Mouse (Mus musculus) heart, embryonic 16.5 days (tissue): ENCODE data around the gene Cfd. TPM values are rescaled to one million over a fixed set of nuclear protein-coding genes. Genes with fewer than 3 reads are reported as not detected.

Experiments used
- ATAC-seq: fragments of 200-750 bp; cut with Nextera tagmentation; replicated peaks from 2 replicates; pipeline ENCODE4 v1.8.0; 2017; ENCODE audit warnings: moderate number of reproducible peaks; ENCODE audit not compliant: insufficient read depth, low FRiP score; ENCODE audit errors: extremely low read depth
- H3K27ac ChIP-seq: fragments of 300-500 bp; sonication (generic); 2 replicates; pipeline ENCODE4 v1.5.1; 2014; ENCODE audit warnings: mild to moderate bottlenecking, low read length, control low read depth, moderate library complexity
- H3K27me3 ChIP-seq: fragments of 300-500 bp; sonication (generic); 2 replicates; pipeline ENCODE4 v1.6.1; 2014; ENCODE audit warnings: low read length, mixed read lengths; ENCODE audit not compliant: control insufficient read depth, insufficient read depth
- H3K36me3 ChIP-seq: fragments of 300-500 bp; sonication (generic); 2 replicates; pipeline ENCODE4 v1.6.1; 2014; ENCODE audit not compliant: control insufficient read depth, insufficient read depth
- H3K4me1 ChIP-seq: fragments of 300-500 bp; sonication (generic); 2 replicates; pipeline ENCODE4 v1.6.1; 2014; ENCODE audit warnings: low read length, mixed read lengths; ENCODE audit not compliant: control insufficient read depth, insufficient read depth
- H3K4me2 ChIP-seq: fragments of 300-500 bp; sonication (generic); 2 replicates; pipeline ENCODE4 v1.6.1; 2014; ENCODE audit warnings: low read depth, mild to moderate bottlenecking, control low read depth, low read length
- H3K4me3 ChIP-seq: fragments of 300-500 bp; sonication (generic); 2 replicates; pipeline ENCODE4 v1.5.1; 2014; ENCODE audit warnings: mild to moderate bottlenecking, control low read depth, low read length
- H3K9ac ChIP-seq: fragments of 300-500 bp; sonication (generic); 2 replicates; pipeline ENCODE4 v1.6.1; 2014; ENCODE audit warnings: low read length, control low read depth
- H3K9me3 ChIP-seq: fragments of 300-500 bp; sonication (generic); replicated peaks from 2 replicates; pipeline ENCODE4 v1.6.1; 2016; ENCODE audit warnings: low read length; ENCODE audit not compliant: control insufficient read depth
- WGBS: fragments of 180-500 bp; shearing (Covaris S2); extraction: QIAGEN DNeasy Blood & Tissue Kit; methylation state at CpG from one replicate; pipeline ENCODE4 v1.1.7; 2014; 5-methylcytosine and 5-hydroxymethylcytosine counted together
- polyA plus RNA-seq: library from polyadenylated mRNA; unstranded; fragments of >200 nt; fragmentation: Nextera tagmentation; extraction: Ambion mirVana; gene quantifications from 2 replicates; pipeline ENCODE4 v1.2.1, GENCODE M21; 2015

The Cfd gene
- polyA plus RNA-seq, 1 experiment from 2014 or later: not detected

DNA sequence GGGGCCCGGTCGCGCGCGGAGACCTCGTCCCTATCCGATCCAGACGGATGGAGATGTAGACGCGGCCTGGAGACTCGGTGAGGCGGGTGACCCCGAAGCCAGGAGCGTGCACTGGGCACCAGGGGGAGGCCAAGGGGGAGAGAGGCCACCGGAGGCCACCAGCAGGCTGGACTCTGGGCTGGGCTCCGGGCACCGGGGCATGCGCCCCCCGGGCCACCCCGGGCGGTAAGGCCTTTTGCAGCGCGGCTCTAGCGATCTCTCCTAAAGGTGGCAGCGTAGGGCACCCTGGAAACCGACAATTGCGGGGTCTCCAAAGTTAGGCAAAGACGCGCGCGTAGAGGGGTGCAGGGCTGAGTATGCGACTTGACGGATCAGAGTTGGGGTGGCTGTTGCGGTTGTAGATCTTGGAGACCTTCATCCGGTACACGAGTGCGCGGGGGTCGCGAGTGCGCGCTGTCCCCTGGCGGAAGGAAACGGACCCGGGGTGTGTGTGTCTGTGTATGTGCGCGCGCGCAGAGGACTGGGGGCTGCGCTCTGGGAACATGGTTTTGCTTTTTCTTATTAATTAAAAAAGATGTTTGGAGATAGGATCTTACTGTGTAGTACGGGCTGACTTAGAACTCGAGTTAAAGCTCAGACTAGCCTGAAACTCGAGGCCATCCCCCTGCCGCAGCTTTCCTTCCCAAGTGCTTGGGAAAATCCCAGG, 36.8 kb downstream of the Cfd start:
- peaks cover 20% of the 10 kb centered on the region for H3K4me1 ChIP-seq
- under 1% methylated on average over 54 of the region's 54 CpGs for WGBS
- peak; percentile 34 for ATAC-seq

DNA sequence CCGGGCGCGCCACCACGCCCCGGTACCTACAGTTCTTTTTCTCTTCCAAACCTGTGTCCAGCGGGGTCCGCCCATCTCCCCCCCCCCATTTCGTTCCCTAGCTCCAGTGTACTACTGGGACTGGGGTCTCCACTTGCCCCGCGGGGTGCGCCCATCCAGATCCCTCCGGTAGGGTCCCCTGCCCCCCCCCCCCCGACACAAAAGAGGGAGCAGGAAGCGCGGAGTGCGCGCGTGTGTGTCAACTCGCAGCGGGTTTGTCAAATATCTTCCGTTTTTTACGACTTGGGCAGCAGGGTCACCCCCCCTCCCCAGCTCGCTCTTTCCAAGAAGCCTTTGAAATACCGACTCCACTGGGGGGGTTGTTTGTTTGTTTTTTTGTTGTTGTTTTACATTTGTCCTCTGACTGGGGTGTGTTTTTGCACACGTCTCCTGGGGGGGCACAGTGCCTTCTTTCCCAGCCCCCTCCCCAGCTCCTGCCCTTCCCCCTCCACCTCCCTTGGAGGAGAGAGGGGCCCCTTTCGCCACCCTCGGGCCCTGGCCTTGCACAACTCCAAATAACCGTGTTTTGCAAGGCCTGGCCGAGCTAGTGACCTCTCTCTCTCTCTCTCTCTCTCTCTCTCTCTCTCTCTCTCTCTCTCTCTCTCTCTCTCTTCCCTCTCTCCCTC, 37.5 kb downstream of the Cfd start:
- Histone ChIP-seq H3K9me3 (no peaks in the 10 kb centered on the region), H3K27ac (peak overlapping the region; percentile 93), H3K4me2 (peak overlapping the region; percentile 94), H3K9ac (peak overlapping the region; percentile 95), H3K4me1 (peaks cover 27% of the 10 kb centered on the region), H3K4me3 (peak overlapping the region; percentile 93), H3K27me3 (no peaks in the 10 kb centered on the region; the same call in 1 of the 2 replicates), H3K36me3 (no peaks in the 10 kb centered on the region)
- ATAC-seq: no peak
- 1% methylated on average over 24 of the region's 29 CpGs for WGBS

More for the DNA sequence above, 36.8 kb downstream of the Cfd start:
- H3K4me3 ChIP-seq: peak overlapping the region; percentile 93
- H3K4me2 ChIP-seq: peak overlapping the region; percentile 94
- H3K27ac ChIP-seq: peak overlapping the region; percentile 93
- H3K27me3 ChIP-seq: peaks cover 7% of the 10 kb centered on the region
- no peaks in the 10 kb centered on the region for H3K36me3 ChIP-seq
- H3K9ac ChIP-seq: peak overlapping the region; percentile 95
- H3K9me3 ChIP-seq: no peaks in the 10 kb centered on the region

DNA sequence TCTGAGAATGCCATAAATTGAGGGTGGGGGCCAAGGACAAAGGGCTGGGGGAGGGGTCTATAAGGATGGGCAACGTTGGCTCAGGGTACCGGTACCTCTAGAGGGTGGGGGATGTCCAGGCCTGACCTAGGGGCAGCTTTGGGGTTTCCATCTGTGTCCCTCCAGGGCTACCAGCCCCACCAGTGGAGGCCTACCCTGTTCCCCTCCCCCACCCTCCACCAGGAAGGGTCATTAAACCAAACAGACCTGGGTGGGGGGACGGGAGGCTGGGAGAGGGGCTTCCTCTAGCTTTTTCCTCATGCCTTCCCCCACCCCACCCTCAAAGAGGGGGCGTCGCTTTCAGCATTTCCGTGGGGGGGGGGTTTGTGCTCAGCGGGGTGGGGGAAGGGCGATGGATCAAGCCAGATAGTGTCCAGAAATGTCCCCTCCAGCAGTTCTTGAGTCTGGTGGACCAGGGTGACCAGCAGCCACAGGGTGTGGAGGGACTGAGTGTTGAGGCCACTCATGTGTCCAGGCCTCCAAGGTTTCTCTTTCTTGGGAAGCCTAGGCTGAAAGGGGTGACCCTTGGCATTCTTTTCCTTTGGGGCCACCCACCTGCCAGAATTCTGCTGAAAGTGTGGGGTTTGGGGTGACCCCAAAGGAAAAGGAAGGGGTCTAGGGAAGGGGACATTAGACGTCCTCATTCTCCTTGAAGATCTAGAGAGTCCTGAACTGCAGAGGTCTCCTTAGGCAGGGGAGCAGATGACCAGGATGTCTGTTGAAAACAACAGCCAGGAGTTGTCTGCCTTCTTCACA, 38.5 kb downstream of the Cfd start:
- Histone ChIP-seq H3K4me2 (peak overlapping the region; percentile 94), H3K36me3 (no peaks in the 10 kb centered on the region), H3K9ac (peak overlapping the region; percentile 0; the same call in 1 of the 2 replicates), H3K4me1 (peaks cover 36% of the 10 kb centered on the region), H3K4me3 (peak overlapping the region; percentile 22; the same call in 1 of the 2 replicates), H3K27ac (no peak overlapping the region), H3K9me3 (no peaks in the 10 kb centered on the region), H3K27me3 (no peaks in the 10 kb centered on the region)
- 29% methylated on average over 9 of the region's 9 CpGs for WGBS
- no peak for ATAC-seq

DNA sequence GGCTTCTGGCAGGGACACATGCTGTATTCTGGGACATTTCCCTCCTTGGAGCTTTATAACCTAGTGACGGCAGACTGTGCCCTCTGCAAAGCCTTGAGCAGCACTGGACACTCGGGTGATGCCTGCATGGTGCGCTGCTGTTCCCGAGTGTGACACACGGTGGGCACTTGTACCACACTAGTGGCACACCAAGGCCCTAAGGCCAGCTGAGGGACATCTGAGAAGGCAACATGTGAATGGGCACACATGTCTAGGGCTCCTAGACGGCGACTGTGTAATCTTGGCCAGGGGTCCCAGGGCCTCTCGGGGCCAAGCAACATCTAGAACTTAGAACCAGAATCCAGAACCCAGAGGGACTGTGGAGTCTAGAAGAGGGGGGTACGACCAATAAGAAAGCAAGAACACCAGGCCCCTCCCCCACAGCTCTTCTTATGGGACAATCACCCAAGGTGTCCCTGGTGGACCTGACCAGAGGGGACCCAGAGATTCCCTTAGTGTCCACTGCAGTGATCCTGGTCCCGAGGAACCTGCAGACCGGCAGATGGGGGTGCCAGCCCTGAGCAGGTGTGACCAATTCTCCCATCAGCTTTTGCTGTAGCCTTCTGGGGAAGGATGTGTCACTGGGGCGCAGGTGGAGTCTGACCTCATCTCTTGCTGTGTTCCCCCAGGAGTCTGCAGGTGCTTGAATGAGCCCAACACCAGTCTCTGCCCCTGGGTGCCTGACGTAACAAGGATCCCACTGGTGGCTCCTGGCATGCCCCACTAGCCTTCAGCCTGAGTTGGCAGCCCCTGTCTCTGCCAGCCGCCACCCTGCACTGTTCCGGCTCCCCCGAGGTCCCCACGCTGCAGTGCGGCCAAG, 39.5 kb downstream of the Cfd start:
- no peak for ATAC-seq
- Histone ChIP-seq H3K4me2 (no peak overlapping the region), H3K27ac (no peak overlapping the region), H3K4me3 (no peak overlapping the region), H3K4me1 (peaks cover 40% of the 10 kb centered on the region), H3K36me3 (no peaks in the 10 kb centered on the region), H3K27me3 (no peaks in the 10 kb centered on the region), H3K9me3 (no peaks in the 10 kb centered on the region), H3K9ac (no peak overlapping the region)
- WGBS: 83% methylated on average over 18 of the region's 18 CpGs

DNA sequence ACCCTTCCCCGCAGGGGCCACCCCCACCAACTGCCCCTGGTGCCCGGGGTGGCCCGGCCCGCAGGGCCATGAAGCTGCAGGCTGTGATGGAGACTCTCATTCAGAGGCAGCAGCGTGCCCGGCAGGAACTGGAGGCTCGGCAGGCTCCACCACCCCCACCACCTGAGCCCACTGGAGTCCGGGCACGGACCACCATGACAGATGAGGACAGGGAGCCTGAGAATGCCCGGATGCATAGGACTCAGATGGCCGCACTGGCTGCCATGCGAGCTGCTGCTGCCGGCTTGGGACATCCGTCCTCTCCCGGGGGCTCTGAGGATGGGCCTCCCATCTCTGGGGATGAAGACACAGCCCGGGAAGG, 40.2 kb downstream of the Cfd start:
- no peak overlapping the region for H3K9ac ChIP-seq
- no peak for ATAC-seq
- H3K4me1 ChIP-seq: peaks cover 38% of the 10 kb centered on the region
- H3K4me3 ChIP-seq: no peak overlapping the region
- WGBS: 90% methylated on average over 16 of the region's 16 CpGs
- H3K27ac ChIP-seq: no peak overlapping the region
- H3K27me3 ChIP-seq: no peaks in the 10 kb centered on the region
- no peaks in the 10 kb centered on the region for H3K9me3 ChIP-seq
- no peak overlapping the region for H3K4me2 ChIP-seq
- H3K36me3 ChIP-seq: no peaks in the 10 kb centered on the region

DNA sequence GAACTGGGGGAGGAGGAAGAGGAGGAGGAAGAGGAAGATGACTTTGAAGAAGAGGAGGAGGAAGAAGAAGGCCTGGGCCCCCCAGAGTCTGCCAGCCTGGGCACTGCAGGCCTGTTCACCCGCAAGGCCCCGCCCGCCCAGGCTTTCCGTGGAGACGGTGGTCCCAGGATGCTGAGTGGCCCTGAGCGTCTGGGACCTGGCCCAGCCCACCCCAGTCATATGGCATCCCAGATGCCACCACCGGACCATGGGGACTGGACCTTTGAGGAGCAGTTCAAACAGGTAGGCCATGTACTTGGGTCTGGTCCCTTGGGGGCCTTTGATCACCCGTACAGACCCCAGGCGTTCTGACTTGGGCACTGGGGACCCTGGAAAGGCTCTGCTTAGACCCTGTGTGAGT, 41.1 kb downstream of the Cfd start:
- Histone ChIP-seq H3K4me3 (no peak overlapping the region), H3K36me3 (no peaks in the 10 kb centered on the region), H3K4me1 (peaks cover 40% of the 10 kb centered on the region), H3K4me2 (no peak overlapping the region), H3K27me3 (no peaks in the 10 kb centered on the region), H3K9me3 (no peaks in the 10 kb centered on the region), H3K9ac (no peak overlapping the region; the same call in 1 of the 2 replicates), H3K27ac (no peak overlapping the region)
- ATAC-seq: no peak
- 83% methylated on average over 9 of the region's 9 CpGs for WGBS

DNA sequence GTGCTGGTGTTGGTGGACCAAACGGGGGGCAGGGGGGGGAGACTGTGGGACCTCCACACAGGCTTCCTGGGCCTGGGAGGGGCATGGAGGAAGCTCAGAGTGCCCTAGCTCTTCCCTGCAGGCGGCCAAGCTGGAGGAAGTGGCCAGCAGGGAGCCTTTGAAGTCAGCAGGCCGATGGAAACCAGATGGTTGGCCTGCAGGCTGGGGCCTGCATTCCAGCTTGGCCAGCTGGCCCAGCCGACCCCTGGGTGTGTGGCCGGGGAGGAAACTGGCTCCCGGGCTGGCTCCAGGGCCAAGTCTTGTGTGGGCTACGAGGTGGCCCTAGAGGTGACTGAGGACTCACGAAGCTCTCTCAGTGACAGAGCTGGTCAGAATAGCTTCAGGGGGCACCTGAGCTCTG, 42.1 kb downstream of the Cfd start:
- WGBS: 13% methylated on average over 8 of the region's 8 CpGs
- H3K27ac ChIP-seq: peak overlapping the region; percentile 29; the same call in 1 of the 2 replicates

DNA sequence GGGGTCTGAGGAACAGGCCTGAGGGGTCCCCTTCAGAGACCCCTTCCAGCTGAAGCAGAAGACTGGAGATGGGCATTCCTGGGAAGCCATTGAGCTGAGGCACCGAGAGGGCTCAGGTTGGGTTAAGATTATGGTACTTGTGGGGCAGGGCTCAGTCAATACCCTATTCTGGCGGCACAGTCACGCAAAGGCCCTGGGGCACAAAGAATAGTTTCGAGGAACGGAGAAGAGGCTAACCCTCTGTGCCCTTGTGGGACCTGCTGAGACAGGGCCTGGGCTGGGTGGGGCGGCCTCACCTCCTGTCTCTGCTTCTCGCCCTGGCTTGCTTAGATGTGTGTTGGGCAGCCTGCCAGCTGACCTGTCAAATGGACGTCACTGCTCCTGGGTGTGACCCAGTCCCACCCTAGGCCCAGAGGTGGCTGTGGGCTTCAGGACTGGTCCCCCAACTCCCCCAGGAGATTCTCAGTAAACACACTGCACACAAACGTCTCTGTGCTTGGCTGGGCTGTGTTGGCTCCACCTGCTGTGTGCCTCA, 42.6 kb downstream of the Cfd start:
- ATAC-seq: no peak
- H3K27ac ChIP-seq: 0 out of 2 replicates have a peak overlapping the region, but pooled peaks have one; percentile 29
- no peaks in the 10 kb centered on the region for H3K27me3 ChIP-seq
- H3K9me3 ChIP-seq: no peaks in the 10 kb centered on the region
- peaks cover 54% of the 10 kb centered on the region for H3K4me1 ChIP-seq
- H3K36me3 ChIP-seq: no peaks in the 10 kb centered on the region
- H3K4me2 ChIP-seq: no peak overlapping the region
- 58% methylated on average over 9 of the region's 9 CpGs for WGBS
- H3K9ac ChIP-seq: peak overlapping the region; percentile 51
- no peak overlapping the region for H3K4me3 ChIP-seq

More for the DNA sequence above, 42.1 kb downstream of the Cfd start:
- H3K4me3 ChIP-seq: no peak overlapping the region
- H3K36me3 ChIP-seq: no peaks in the 10 kb centered on the region
- no peak overlapping the region for H3K4me2 ChIP-seq
- H3K9ac ChIP-seq: peak overlapping the region; percentile 51
- H3K9me3 ChIP-seq: no peaks in the 10 kb centered on the region
- H3K27me3 ChIP-seq: no peaks in the 10 kb centered on the region
- no peak for ATAC-seq
- peaks cover 50% of the 10 kb centered on the region for H3K4me1 ChIP-seq
